Mouse (Mus musculus): ENCODE measurements around the gene Cdyl. TPM values are rescaled to one million over a fixed set of nuclear protein-coding genes. Genes with fewer than 3 reads are reported as not detected.

Cdyl gene
- polyA plus RNA-seq, 1 experiment = 2.8 TPM

DNA sequence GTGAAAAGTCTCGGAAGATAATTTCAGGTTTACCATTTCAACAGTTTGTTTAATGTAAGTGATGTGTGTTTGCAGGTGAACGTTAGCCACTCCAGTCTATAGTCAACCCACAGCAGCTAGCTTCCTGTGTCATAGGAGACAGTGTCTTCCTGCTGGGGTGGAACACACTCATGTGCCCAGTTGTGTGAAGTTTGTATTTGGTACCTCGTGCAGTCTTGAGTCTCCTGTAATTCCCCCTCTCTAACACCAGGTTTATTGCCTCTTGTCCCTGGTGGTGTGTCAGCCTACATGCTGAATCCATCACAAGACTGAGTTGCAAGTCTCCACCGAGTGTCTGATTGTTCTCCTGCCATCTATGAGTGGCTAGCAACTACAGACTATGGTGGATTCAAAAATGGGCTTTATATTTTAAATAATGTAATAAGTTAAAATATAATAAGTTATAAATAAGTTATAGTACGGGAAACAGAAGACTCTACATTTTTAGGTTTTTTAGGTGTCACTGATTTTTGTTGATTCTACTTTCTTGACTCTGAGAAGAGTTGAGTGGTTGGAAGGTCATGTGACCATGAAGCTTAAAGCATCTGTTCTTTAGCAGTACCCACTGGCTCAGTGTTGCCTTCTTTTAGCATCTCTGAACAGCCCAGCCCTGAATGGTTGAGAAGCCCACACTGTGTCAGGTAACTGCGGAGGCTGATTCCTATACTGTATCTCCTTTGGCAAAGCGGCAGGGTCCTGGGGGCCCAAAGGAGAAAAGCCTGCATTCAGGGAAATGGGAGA lies 153.9 kb downstream of the Cdyl start:
- Histone ChIP-seq H3K36me3 (ENCODE audit: control insufficient read depth, insufficient read depth, low read length) (no peaks in the 10 kb centered on the region), H3K4me1 (ENCODE audit: control insufficient read depth, insufficient read depth, low read length) (peaks cover 7% of the 10 kb centered on the region), H3K27me3 (replicated peaks; ENCODE audit: control insufficient read depth, insufficient read depth, low read length) (no peaks in the 10 kb centered on the region), H3K27ac (ENCODE audit: insufficient read depth, low read depth, low read length) (no peak overlapping the region), H3K4me3 (ENCODE audit: insufficient read depth, low read depth, low read length) (no peak overlapping the region)
- no peak for TF ChIP-seq POLR2A (IDR thresholded peaks at IDR 0.05; ENCODE audit: low read depth, low read length)
- TF ChIP-seq CTCF (conservative IDR thresholded peaks at IDR 0.05; ENCODE audit: insufficient read depth, insufficient read length, low read depth, low read length) = no peak
- no peak for DNase-seq
- 88% methylated on average over 7 of the region's 7 CpGs for WGBS

DNA sequence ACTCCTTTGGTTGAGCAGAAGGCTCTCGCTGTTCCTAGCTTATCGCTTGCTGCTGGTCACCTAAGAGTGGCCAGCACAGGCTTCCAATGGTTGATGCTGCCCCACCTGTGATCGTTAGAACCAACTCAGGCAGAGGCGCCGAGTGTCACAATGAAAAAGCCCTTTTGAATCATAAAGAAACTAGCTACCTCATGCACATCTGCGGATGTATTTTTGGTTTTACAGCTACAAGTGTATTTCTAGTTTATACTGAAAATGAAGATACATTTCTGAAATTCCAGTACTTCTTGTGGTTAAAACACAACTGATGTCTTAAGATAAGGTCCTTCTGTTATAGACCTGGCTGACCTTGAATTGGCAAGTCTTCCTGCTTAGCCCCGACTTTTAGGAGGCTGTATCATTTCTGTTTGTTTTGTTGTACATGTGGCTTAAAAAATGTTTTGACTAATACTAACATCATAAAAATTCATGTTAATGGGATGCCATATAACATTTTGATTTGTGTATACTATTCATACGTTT lies 155.6 kb downstream of the Cdyl start:
- Histone ChIP-seq H3K27me3 (replicated peaks; ENCODE audit: control insufficient read depth, insufficient read depth, low read length) (no peaks in the 10 kb centered on the region), H3K4me1 (ENCODE audit: control insufficient read depth, insufficient read depth, low read length) (peaks cover 7% of the 10 kb centered on the region), H3K4me3 (ENCODE audit: insufficient read depth, low read depth, low read length) (no peak overlapping the region), H3K27ac (ENCODE audit: insufficient read depth, low read depth, low read length) (no peak overlapping the region), H3K36me3 (ENCODE audit: control insufficient read depth, insufficient read depth, low read length) (no peaks in the 10 kb centered on the region)
- WGBS = 82% methylated on average over 8 of the region's 8 CpGs
- TF ChIP-seq POLR2A (IDR thresholded peaks at IDR 0.05; ENCODE audit: low read depth, low read length) (no peak), CTCF (conservative IDR thresholded peaks at IDR 0.05; ENCODE audit: insufficient read depth, insufficient read length, low read depth, low read length) (no peak)
- DNase-seq = no peak

DNA sequence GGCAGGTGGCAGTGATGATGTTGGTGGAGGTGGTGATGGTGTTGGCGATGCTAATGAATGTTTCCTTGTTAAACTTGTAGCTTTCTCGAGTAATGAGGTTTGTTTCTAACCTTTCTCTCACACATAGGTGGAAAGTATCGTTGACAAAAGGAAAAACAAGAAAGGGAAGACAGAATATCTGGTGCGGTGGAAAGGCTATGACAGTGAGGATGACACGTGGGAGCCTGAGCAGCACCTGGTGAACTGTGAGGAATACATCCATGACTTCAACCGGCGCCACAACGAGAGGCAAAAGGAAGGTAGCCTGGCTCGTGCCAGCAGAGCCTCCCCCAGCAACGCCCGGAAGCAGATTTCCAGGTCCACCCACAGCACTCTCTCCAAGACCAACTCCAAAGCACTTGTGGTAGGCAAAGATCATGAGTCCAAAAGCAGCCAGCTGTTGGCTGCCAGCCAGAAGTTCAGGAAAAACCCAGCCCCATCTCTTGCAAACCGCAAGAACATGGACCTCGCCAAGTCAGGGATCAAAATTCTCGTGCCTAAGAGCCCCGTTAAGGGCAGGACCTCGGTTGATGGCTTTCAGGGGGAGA lies 156.2 kb downstream of the Cdyl start:
- H3K4me3 ChIP-seq (ENCODE audit: insufficient read depth, low read depth, low read length) = no peak overlapping the region
- H3K27me3 ChIP-seq (replicated peaks; ENCODE audit: control insufficient read depth, insufficient read depth, low read length) = no peaks in the 10 kb centered on the region
- no peaks in the 10 kb centered on the region for H3K36me3 ChIP-seq (ENCODE audit: control insufficient read depth, insufficient read depth, low read length)
- H3K27ac ChIP-seq (ENCODE audit: insufficient read depth, low read depth, low read length) = no peak overlapping the region
- 50% methylated on average over 16 of the region's 16 CpGs for whole genome bisulfite sequencing
- no peak for TF ChIP-seq CTCF (conservative IDR thresholded peaks at IDR 0.05; ENCODE audit: insufficient read depth, insufficient read length, low read depth, low read length)
- no peak for TF ChIP-seq POLR2A (IDR thresholded peaks at IDR 0.05; ENCODE audit: low read depth, low read length)
- peaks cover 7% of the 10 kb centered on the region for H3K4me1 ChIP-seq (ENCODE audit: control insufficient read depth, insufficient read depth, low read length)
- peak; percentile 92 for DNase-seq

DNA sequence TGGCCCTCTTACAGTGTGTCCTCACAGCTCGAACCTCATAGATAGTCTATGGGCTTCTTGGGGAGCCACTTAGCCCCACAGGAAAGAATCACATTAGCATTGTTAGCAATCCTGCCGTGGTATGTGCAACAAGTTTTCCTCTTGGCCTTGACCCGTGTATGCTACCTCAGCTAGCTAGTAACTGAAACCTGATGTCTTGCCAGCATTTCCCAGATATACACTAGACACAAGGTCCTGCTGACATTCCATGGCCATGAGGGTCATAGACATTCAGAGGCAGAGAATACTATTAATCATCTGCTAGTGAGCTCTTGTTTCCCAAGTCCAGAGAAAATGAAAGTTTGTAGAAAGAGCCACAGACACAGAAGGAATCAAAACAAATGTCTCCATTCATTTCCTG lies 158.0 kb downstream of the Cdyl start:
- Histone ChIP-seq H3K4me3 (ENCODE audit: insufficient read depth, low read depth, low read length) (no peak overlapping the region), H3K4me1 (ENCODE audit: control insufficient read depth, insufficient read depth, low read length) (peaks cover 7% of the 10 kb centered on the region), H3K36me3 (ENCODE audit: control insufficient read depth, insufficient read depth, low read length) (no peaks in the 10 kb centered on the region), H3K27me3 (replicated peaks; ENCODE audit: control insufficient read depth, insufficient read depth, low read length) (no peaks in the 10 kb centered on the region), H3K27ac (ENCODE audit: insufficient read depth, low read depth, low read length) (no peak overlapping the region)
- WGBS = 36% methylated on average over 3 of the region's 3 CpGs
- TF ChIP-seq CTCF (conservative IDR thresholded peaks at IDR 0.05; ENCODE audit: insufficient read depth, insufficient read length, low read depth, low read length) = no peak
- peak; percentile 30 for DNase-seq

DNA sequence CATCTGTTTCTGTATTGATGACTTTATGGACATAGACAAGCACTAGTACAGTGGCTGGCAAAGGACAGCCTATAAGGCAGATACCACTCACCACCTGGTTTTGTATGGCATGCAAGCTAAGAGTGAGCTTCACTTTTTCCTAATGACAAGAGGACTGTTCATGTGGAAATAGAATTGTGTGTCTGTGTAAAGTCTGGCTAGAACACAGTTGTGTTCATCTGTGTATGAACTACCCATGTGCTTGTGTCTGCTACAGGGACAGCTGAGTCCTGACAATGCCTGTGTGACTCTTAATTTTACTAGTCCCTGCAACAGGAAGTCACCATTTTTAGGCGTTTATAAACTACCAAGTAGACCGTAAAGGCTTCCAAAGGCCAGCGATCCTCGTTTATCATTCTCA lies 158.4 kb downstream of the Cdyl start:
- DNase-seq = no peak
- Histone ChIP-seq H3K27me3 (replicated peaks; ENCODE audit: control insufficient read depth, insufficient read depth, low read length) (no peaks in the 10 kb centered on the region), H3K36me3 (ENCODE audit: control insufficient read depth, insufficient read depth, low read length) (no peaks in the 10 kb centered on the region), H3K27ac (ENCODE audit: insufficient read depth, low read depth, low read length) (no peak overlapping the region), H3K4me1 (ENCODE audit: control insufficient read depth, insufficient read depth, low read length) (peaks cover 7% of the 10 kb centered on the region), H3K4me3 (ENCODE audit: insufficient read depth, low read depth, low read length) (no peak overlapping the region)
- 55% methylated on average over 4 of the region's 4 CpGs for WGBS
- no peak for TF ChIP-seq POLR2A (IDR thresholded peaks at IDR 0.05; ENCODE audit: low read depth, low read length)
- TF ChIP-seq CTCF (conservative IDR thresholded peaks at IDR 0.05; ENCODE audit: insufficient read depth, insufficient read length, low read depth, low read length) = no peak

DNA sequence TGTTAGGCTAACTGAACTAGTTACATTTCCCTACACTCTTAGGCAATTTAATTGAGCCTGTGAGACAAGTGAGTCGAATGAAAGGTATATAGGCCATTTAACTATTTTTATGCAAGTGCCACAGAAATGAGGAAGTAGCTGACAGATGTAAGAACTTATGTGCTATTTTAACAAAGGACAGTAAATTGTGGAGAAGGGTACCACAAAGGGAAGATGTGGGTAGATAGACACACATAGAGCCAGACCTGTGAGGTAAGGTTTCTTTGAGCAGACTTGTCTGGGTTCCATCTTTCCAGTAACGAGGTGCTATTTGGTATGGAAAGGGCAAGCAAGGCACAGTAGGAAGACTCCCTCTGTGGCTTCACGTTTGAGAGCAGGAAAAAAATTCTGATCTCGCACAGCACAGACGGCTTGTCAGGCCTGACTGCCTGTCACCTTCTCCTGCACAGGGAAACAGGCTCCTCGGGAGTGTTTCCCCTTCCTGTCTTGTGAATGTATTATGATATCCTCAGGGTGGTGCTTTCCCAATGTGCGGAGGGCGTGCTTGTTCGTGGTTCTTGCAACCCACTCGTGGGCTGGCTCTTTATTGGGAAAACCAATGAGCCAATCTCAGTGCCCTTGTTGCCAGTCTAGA lies 162.3 kb downstream of the Cdyl start:
- Histone ChIP-seq H3K4me1 (ENCODE audit: control insufficient read depth, insufficient read depth, low read length) (peaks cover 4% of the 10 kb centered on the region; the same call in 1 of the 2 replicates), H3K36me3 (ENCODE audit: control insufficient read depth, insufficient read depth, low read length) (no peaks in the 10 kb centered on the region), H3K27ac (ENCODE audit: insufficient read depth, low read depth, low read length) (no peak overlapping the region), H3K4me3 (ENCODE audit: insufficient read depth, low read depth, low read length) (no peak overlapping the region), H3K27me3 (replicated peaks; ENCODE audit: control insufficient read depth, insufficient read depth, low read length) (no peaks in the 10 kb centered on the region)
- DNase-seq = no peak
- WGBS = 52% methylated on average over 10 of the region's 10 CpGs
- no peak for TF ChIP-seq POLR2A (IDR thresholded peaks at IDR 0.05; ENCODE audit: low read depth, low read length)
- TF ChIP-seq CTCF (conservative IDR thresholded peaks at IDR 0.05; ENCODE audit: insufficient read depth, insufficient read length, low read depth, low read length) = no peak

DNA sequence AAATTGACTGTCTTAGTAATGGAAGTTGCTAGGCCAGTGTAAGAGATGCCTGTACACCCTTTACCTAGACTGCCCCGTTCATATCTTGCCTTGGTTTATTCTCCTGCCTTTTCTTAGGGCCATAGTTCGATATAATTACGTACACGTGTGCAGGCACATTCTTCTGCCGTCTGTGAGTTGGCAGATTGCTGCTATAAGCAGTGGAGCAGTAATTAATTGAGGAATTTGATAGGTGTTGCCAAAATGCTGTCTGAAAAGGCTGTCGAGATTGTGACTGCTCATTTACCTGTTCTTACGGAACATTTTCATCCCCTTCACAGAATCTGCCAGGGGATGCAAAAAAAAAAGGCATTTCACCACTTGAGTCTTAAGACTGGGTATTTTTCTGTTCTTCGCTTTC lies 163.2 kb downstream of the Cdyl start:
- Histone ChIP-seq H3K4me1 (ENCODE audit: control insufficient read depth, insufficient read depth, low read length) (no peaks in the 10 kb centered on the region), H3K36me3 (ENCODE audit: control insufficient read depth, insufficient read depth, low read length) (no peaks in the 10 kb centered on the region), H3K27ac (ENCODE audit: insufficient read depth, low read depth, low read length) (no peak overlapping the region), H3K4me3 (ENCODE audit: insufficient read depth, low read depth, low read length) (no peak overlapping the region), H3K27me3 (replicated peaks; ENCODE audit: control insufficient read depth, insufficient read depth, low read length) (no peaks in the 10 kb centered on the region)
- 57% methylated on average over 8 of the region's 8 CpGs for WGBS
- TF ChIP-seq CTCF (conservative IDR thresholded peaks at IDR 0.05; ENCODE audit: insufficient read depth, insufficient read length, low read depth, low read length) (no peak), POLR2A (IDR thresholded peaks at IDR 0.05; ENCODE audit: low read depth, low read length) (no peak)
- no peak for DNase-seq

Data from kidney, adult 2 months (tissue).